Mouse (Mus musculus) midbrain, postnatal 0 days (tissue): ENCODE data around the gene Ivd. TPM values are rescaled to one million over a fixed set of nuclear protein-coding genes. Genes with fewer than 3 reads are reported as not detected.

Experiments used
- ATAC-seq: fragments of 200-750 bp; cut with Nextera tagmentation; 2 replicates; pipeline ENCODE4 v1.8.0; 2017; ENCODE audit warnings: moderate number of reproducible peaks, mild to moderate bottlenecking, moderate TSS enrichment, moderate library complexity; ENCODE audit not compliant: low FRiP score
- DNase-seq: peaks from one replicate; pipeline ENCODE4 v3.0.0-alpha.2; 2015; ENCODE audit warnings: low spot score
- H3K27ac ChIP-seq: fragments of 300-500 bp; sonication (generic); 2 replicates; pipeline ENCODE4 v1.5.1; 2014; ENCODE audit warnings: low read depth, mild to moderate bottlenecking, low read length, mixed read lengths
- H3K27me3 ChIP-seq: fragments of 300-500 bp; sonication (generic); 2 replicates; pipeline ENCODE4 v1.6.1; 2014; ENCODE audit warnings: low read length, control low read depth, mixed read lengths; ENCODE audit not compliant: insufficient read depth
- H3K36me3 ChIP-seq: fragments of 300-500 bp; sonication (generic); 2 replicates; pipeline ENCODE4 v1.6.1; 2014; ENCODE audit warnings: low read length, control low read depth, mixed read lengths; ENCODE audit not compliant: insufficient read depth
- H3K4me1 ChIP-seq: fragments of 300-500 bp; sonication (generic); 2 replicates; pipeline ENCODE4 v1.6.1; 2014; ENCODE audit warnings: mild to moderate bottlenecking, control low read depth, antibody characterized with exemption, low read length, mixed read lengths; ENCODE audit not compliant: insufficient read depth
- H3K4me2 ChIP-seq: fragments of 300-500 bp; sonication (generic); 2 replicates; pipeline ENCODE4 v1.6.1; 2014; ENCODE audit warnings: low read depth, mild to moderate bottlenecking, low read length, mixed read lengths; ENCODE audit not compliant: poor library complexity, severe bottlenecking
- H3K4me3 ChIP-seq: fragments of 300-500 bp; sonication (generic); 2 replicates; pipeline ENCODE4 v1.5.1; 2014; ENCODE audit warnings: low read depth, mild to moderate bottlenecking, low read length, moderate library complexity
- H3K9ac ChIP-seq: fragments of 300-500 bp; sonication (generic); replicated peaks from 2 replicates; pipeline ENCODE4 v1.6.1; 2014; ENCODE audit warnings: mild to moderate bottlenecking, low read length, moderate library complexity, mixed read lengths; ENCODE audit not compliant: poor library complexity, severe bottlenecking
- H3K9me3 ChIP-seq: fragments of 300-500 bp; sonication (generic); 2 replicates; pipeline ENCODE4 v1.6.1; 2016; ENCODE audit warnings: low read length, control low read depth
- CTCF ChIP-seq: IDR thresholded peaks from 2 replicates; pipeline ENCODE4 v1.5.1; 2016; ENCODE audit warnings: antibody characterized with exemption, mild to moderate bottlenecking
- WGBS: fragments of 180-500 bp; shearing (Covaris S2); extraction: QIAGEN DNeasy Blood & Tissue Kit; methylation state at CpG from one replicate; pipeline ENCODE4 v1.1.7; 2014; 5-methylcytosine and 5-hydroxymethylcytosine counted together
- polyA plus RNA-seq: library from polyadenylated mRNA; unstranded; fragments of >200 nt; fragmentation: Nextera tagmentation; extraction: Ambion mirVana; gene quantifications from 2 replicates; pipeline ENCODE4 v1.2.1, GENCODE M21; 2015
- total RNA-seq: library from RNA; depleted of rRNA; stranded (reverse); fragments of >200 nt; gene quantifications from 2 replicates; pipeline ENCODE4 v1.2.3, GENCODE M21; 2014; rRNA removed

Gene Ivd
- total RNA-seq (57.5 and 62.4 TPM in 2 replicates), polyA plus RNA-seq (50.7 and 54.9 TPM in 2 replicates)

DNA sequence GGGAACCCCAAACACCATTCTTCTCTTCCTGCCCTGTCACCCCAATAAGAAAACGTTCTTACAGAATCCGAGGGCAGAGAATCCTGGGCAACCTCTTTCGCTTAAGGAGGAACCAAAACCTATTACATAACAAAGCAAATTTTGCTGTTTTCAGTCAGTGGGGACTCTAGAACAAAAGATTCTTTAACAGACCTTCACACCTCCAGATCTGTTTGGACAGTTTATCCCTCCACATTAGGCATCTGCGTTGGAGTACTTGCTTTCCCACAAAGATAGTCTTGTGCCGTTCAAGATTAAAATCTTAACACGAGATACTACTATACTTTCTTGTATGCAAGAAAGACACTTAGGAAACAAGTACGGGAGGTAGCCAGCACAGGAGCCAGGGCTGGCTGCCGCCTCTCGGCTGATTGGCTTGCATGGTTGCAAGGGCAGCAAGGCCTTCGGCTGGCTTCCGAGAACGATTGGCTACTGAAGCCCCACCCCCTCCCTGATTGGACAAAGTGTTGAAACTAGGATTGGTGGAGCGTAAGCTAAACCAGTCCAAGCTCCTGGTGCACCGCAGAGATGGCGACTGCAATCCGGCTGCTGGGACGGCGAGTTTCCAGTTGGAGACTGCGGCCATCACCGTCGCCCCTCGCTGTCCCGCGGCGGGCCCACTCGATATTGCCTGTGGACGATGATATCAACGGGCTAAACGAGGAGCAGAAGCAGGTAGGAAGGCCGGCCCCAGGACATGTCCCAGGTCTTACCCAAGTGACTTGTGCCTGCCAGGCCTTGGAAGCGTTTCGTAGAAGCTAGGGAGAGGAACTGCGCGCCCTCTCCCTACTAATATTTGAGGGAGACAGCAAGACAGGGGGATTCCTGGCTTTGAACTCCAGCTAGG lies at the start of gene Ivd:
TSS of gene Ivd (plus strand) at position 501 of the 886 bp plus-strand sequence.
- H3K9me3 ChIP-seq = no peaks in the 10 kb centered on the region
- H3K4me3 ChIP-seq = peak within 1 kb of the TSS; percentile 65
- no peaks in the 10 kb centered on the region for H3K27me3 ChIP-seq
- H3K4me1 ChIP-seq = no peaks in the 10 kb centered on the region
- no peak; the same call in 1 of the 2 replicates for TF ChIP-seq CTCF
- under 1% methylated on average over 34 of the region's 34 CpGs for WGBS
- no peaks in the 10 kb centered on the region for H3K36me3 ChIP-seq
- H3K27ac ChIP-seq = peak within 1 kb of the TSS; percentile 57
- DNase-seq = peak; percentile 98
- peak within 1 kb of the TSS; percentile 86 for H3K4me2 ChIP-seq
- peak; percentile 100 for ATAC-seq
- H3K9ac ChIP-seq = peak within 1 kb of the TSS; percentile 72

- Histone ChIP-seq H3K4me1 (no peaks in the 10 kb centered on the region), H3K27ac (no peak overlapping the region), H3K9me3 (no peaks in the 10 kb centered on the region), H3K27me3 (no peaks in the 10 kb centered on the region), H3K4me2 (no peak overlapping the region), H3K36me3 (no peaks in the 10 kb centered on the region), H3K4me3 (no peak overlapping the region), H3K9ac (no peak overlapping the region)
- no peak for TF ChIP-seq CTCF
- DNase-seq (no peak), ATAC-seq (no peak)
- 60% methylated on average over 1 of the region's 1 CpGs for WGBS
Measured at GRCm38 (mm10) chr2:118812724-118813123, 49.0 kb upstream of the Ivd start.

- Histone ChIP-seq H3K27ac (no peak within 1 kb of the TSS), H3K36me3 (no peaks in the 10 kb centered on the region), H3K9ac (peak within 1 kb of the TSS; percentile 56), H3K4me2 (peak within 1 kb of the TSS; percentile 98), H3K4me1 (no peaks in the 10 kb centered on the region), H3K4me3 (peak within 1 kb of the TSS; percentile 63), H3K27me3 (no peaks in the 10 kb centered on the region), H3K9me3 (no peaks in the 10 kb centered on the region)
- peak; percentile 95 for ATAC-seq
- peak; percentile 96 for DNase-seq
- WGBS = 1% methylated on average over 49 of the region's 49 CpGs
- no peak for TF ChIP-seq CTCF
Measured at GRCm38 (mm10) chr2:118813981-118814836, 47.5 kb upstream of the Ivd start, which contains the start of gene Knstrn. Knstrn (plus strand) TSS chr2:118814003.

GRCm38 (mm10) chr2:118822800-118823199 lies 39.0 kb upstream of the Ivd start:
- Histone ChIP-seq H3K9me3 (no peaks in the 10 kb centered on the region; the same call in 1 of the 2 replicates), H3K4me1 (no peaks in the 10 kb centered on the region), H3K4me2 (no peak overlapping the region), H3K36me3 (no peaks in the 10 kb centered on the region), H3K9ac (no peak overlapping the region), H3K4me3 (no peak overlapping the region), H3K27me3 (no peaks in the 10 kb centered on the region), H3K27ac (no peak overlapping the region)
- WGBS = 97% methylated on average over 5 of the region's 5 CpGs
- ATAC-seq (no peak), DNase-seq (no peak)
- no peak for TF ChIP-seq CTCF

- no peaks in the 10 kb centered on the region; the same call in 1 of the 2 replicates for H3K9me3 ChIP-seq
- no peak for TF ChIP-seq CTCF
- no peaks in the 10 kb centered on the region for H3K36me3 ChIP-seq
- no peak overlapping the region for H3K27ac ChIP-seq
- H3K27me3 ChIP-seq = no peaks in the 10 kb centered on the region
- H3K4me3 ChIP-seq = no peak overlapping the region
- 98% methylated on average over 4 of the region's 4 CpGs for WGBS
- no peak for DNase-seq
- H3K9ac ChIP-seq = no peak overlapping the region
- H3K4me1 ChIP-seq = no peaks in the 10 kb centered on the region
- ATAC-seq = no peak
- H3K4me2 ChIP-seq = no peak overlapping the region
Measured at GRCm38 (mm10) chr2:118824396-118824795, 37.4 kb upstream of the Ivd start.
